Mouse (Mus musculus): ENCODE results near the gene Specc1. TPM values are rescaled to one million over a fixed set of nuclear protein-coding genes. Genes with fewer than 3 reads are reported as not detected.

Specc1 gene
- total RNA-seq, 1 experiment, result 19.9 TPM

GRCm38 (mm10) chr11:62213384-62213989 is 256.9 kb downstream of the Specc1 start:
- H3K27ac ChIP-seq (ENCODE audit: insufficient read depth, low read depth, low read length, poor library complexity, severe bottlenecking), result no peak overlapping the region
- no peak for DNase-seq (ENCODE audit: low read depth, low spot score)
- TF ChIP-seq MAFK (IDR thresholded peaks at IDR 0.05; ENCODE audit: insufficient read depth, low read depth, low read length) (no peak), ZC3H11A (IDR thresholded peaks at IDR 0.05; ENCODE audit: borderline replicate concordance, low read depth, low read length) (no peak)
- no peak overlapping the region for H3K9ac ChIP-seq (ENCODE audit: insufficient read depth, low read depth, low read length, poor library complexity, severe bottlenecking)
- H3K4me1 ChIP-seq (ENCODE audit: control insufficient read depth in 2 of 2, insufficient read depth in 2 of 2, low read length in 2 of 2, poor library complexity in 1 of 2), result peaks cover 0 to 8% of the 10 kb centered on the region in 2 experiments; a peak in 2 of 4 replicates
- no peaks in the 10 kb centered on the region for H3K9me3 ChIP-seq (ENCODE audit: control insufficient read depth, insufficient read depth, low read depth, low read length)
- H3K36me3 ChIP-seq (ENCODE audit: control insufficient read depth, insufficient read depth, low read length, poor library complexity, severe bottlenecking), result no peaks in the 10 kb centered on the region
- in situ Hi-C loops (cut with MboI; ENCODE audit: low sequenced_read_pairs in 2 of 2, unreplicated experiment in 2 of 2), result no loop called here
- no peak overlapping the region for H3K4me3 ChIP-seq (ENCODE audit: insufficient read depth in 1 of 2, low read depth in 1 of 2, low read length in 2 of 2, poor library complexity in 1 of 2, severe bottlenecking in 1 of 2)

DNA sequence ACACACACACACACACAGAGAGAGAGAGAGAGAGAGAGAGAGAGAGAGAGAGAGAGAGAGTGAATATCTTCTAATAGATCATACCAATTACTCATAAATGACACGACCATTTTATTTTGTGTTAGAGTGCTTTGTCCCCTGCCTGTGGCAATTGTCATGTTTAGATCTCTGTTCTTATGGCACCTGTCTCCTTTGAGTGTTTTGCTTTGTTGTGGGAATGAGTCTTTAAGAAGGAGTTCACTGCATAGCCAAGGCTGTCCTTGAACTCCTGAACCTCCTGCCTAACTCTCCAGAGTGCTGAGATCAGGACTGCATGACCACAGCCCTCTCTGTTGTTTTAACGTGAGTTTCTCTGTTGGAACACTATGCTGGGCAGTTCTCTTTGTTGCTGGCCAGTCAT is 258.5 kb downstream of the Specc1 start:
- Histone ChIP-seq H3K9me3 (ENCODE audit: control insufficient read depth, insufficient read depth, low read depth, low read length) (no peaks in the 10 kb centered on the region), H3K27ac (ENCODE audit: insufficient read depth, low read depth, low read length, poor library complexity, severe bottlenecking) (no peak overlapping the region), H3K9ac (ENCODE audit: insufficient read depth, low read depth, low read length, poor library complexity, severe bottlenecking) (no peak overlapping the region), H3K36me3 (ENCODE audit: control insufficient read depth, insufficient read depth, low read length, poor library complexity, severe bottlenecking) (no peaks in the 10 kb centered on the region), H3K4me3 (ENCODE audit: insufficient read depth in 1 of 2, low read depth in 1 of 2, low read length in 2 of 2, poor library complexity in 1 of 2, severe bottlenecking in 1 of 2) (no peak overlapping the region), H3K4me1 (ENCODE audit: control insufficient read depth in 2 of 2, insufficient read depth in 2 of 2, low read length in 2 of 2, poor library complexity in 1 of 2) (peaks cover 0 to 8% of the 10 kb centered on the region in 2 experiments; a peak in 2 of 4 replicates)
- in situ Hi-C loops (cut with MboI; ENCODE audit: low sequenced_read_pairs in 2 of 2, unreplicated experiment in 2 of 2), result no loop called here
- DNase-seq (ENCODE audit: low read depth, low spot score), result peak; percentile 94
- TF ChIP-seq CHD2 (IDR thresholded peaks at IDR 0.05; ENCODE audit: low read depth, low read length), result peak; percentile 88
- no peak for TF ChIP-seq HCFC1 (IDR thresholded peaks at IDR 0.05; ENCODE audit: borderline replicate concordance, insufficient read depth, low read length)
- TF ChIP-seq ZNF384 (IDR thresholded peaks at IDR 0.05; ENCODE audit: low read depth, low read length), result no peak
- TF ChIP-seq ZC3H11A (IDR thresholded peaks at IDR 0.05; ENCODE audit: borderline replicate concordance, low read depth, low read length), result no peak
- peak; percentile 43; the same call in 1 of the 2 replicates for TF ChIP-seq MAFK (IDR thresholded peaks at IDR 0.05; ENCODE audit: insufficient read depth, low read depth, low read length)

GRCm38 (mm10) chr11:62217751-62218150 is 261.2 kb downstream of the Specc1 start:
- H3K9ac ChIP-seq (ENCODE audit: insufficient read depth, low read depth, low read length, poor library complexity, severe bottlenecking), result no peak overlapping the region
- no peaks in the 10 kb centered on the region for H3K36me3 ChIP-seq (ENCODE audit: control insufficient read depth, insufficient read depth, low read length, poor library complexity, severe bottlenecking)
- H3K9me3 ChIP-seq (ENCODE audit: control insufficient read depth, insufficient read depth, low read depth, low read length), result no peaks in the 10 kb centered on the region
- peaks cover 0 to 8% of the 10 kb centered on the region in 2 experiments; a peak in 2 of 4 replicates for H3K4me1 ChIP-seq (ENCODE audit: control insufficient read depth in 2 of 2, insufficient read depth in 2 of 2, low read length in 2 of 2, poor library complexity in 1 of 2)
- TF ChIP-seq MAFK (IDR thresholded peaks at IDR 0.05; ENCODE audit: insufficient read depth, low read depth, low read length) (no peak), CHD2 (IDR thresholded peaks at IDR 0.05; ENCODE audit: low read depth, low read length) (no peak), HCFC1 (IDR thresholded peaks at IDR 0.05; ENCODE audit: borderline replicate concordance, insufficient read depth, low read length) (no peak)
- H3K4me3 ChIP-seq (ENCODE audit: insufficient read depth in 1 of 2, low read depth in 1 of 2, low read length in 2 of 2, poor library complexity in 1 of 2, severe bottlenecking in 1 of 2), result no peak overlapping the region
- in situ Hi-C loops (cut with MboI; ENCODE audit: low sequenced_read_pairs in 2 of 2, unreplicated experiment in 2 of 2), result no loop called here
- no peak overlapping the region for H3K27ac ChIP-seq (ENCODE audit: insufficient read depth, low read depth, low read length, poor library complexity, severe bottlenecking)
- no peak for DNase-seq (ENCODE audit: low read depth, low spot score)

- Histone ChIP-seq H3K9me3 (ENCODE audit: control insufficient read depth, insufficient read depth, low read depth, low read length) (no peaks in the 10 kb centered on the region), H3K27ac (ENCODE audit: insufficient read depth, low read depth, low read length, poor library complexity, severe bottlenecking) (no peak overlapping the region), H3K4me1 (ENCODE audit: control insufficient read depth in 2 of 2, insufficient read depth in 2 of 2, low read length in 2 of 2, poor library complexity in 1 of 2) (no peaks in the 10 kb centered on the region; a peak in 1 of 4 replicates), H3K4me3 (ENCODE audit: insufficient read depth in 1 of 2, low read depth in 1 of 2, low read length in 2 of 2, poor library complexity in 1 of 2, severe bottlenecking in 1 of 2) (no peak overlapping the region), H3K36me3 (ENCODE audit: control insufficient read depth, insufficient read depth, low read length, poor library complexity, severe bottlenecking) (no peaks in the 10 kb centered on the region), H3K9ac (ENCODE audit: insufficient read depth, low read depth, low read length, poor library complexity, severe bottlenecking) (no peak overlapping the region)
- DNase-seq (ENCODE audit: low read depth, low spot score), result no peak
- TF ChIP-seq CHD2 (IDR thresholded peaks at IDR 0.05; ENCODE audit: low read depth, low read length), result no peak
- no peak for TF ChIP-seq MAFK (IDR thresholded peaks at IDR 0.05; ENCODE audit: insufficient read depth, low read depth, low read length)
- no peak for TF ChIP-seq ZNF384 (IDR thresholded peaks at IDR 0.05; ENCODE audit: low read depth, low read length)
- TF ChIP-seq ZC3H11A (IDR thresholded peaks at IDR 0.05; ENCODE audit: borderline replicate concordance, low read depth, low read length), result no peak
- no peak for TF ChIP-seq HCFC1 (IDR thresholded peaks at IDR 0.05; ENCODE audit: borderline replicate concordance, insufficient read depth, low read length)
- in situ Hi-C loops (cut with MboI; ENCODE audit: low sequenced_read_pairs in 2 of 2, unreplicated experiment in 2 of 2), result no loop called here
Measured at GRCm38 (mm10) chr11:62220756-62221510, 264.4 kb downstream of the Specc1 start.
